Mouse (Mus musculus) heart, embryonic 14.5 days (tissue): ENCODE data around the gene Mab21l1. TPM values are rescaled to one million over a fixed set of nuclear protein-coding genes. Genes with fewer than 3 reads are reported as not detected.

Experiments
- ATAC-seq: fragments of 200-750 bp; cut with Nextera tagmentation; 2 replicates; pipeline ENCODE4 v1.8.0; 2017; ENCODE audit warnings: low read depth, moderate TSS enrichment; ENCODE audit not compliant: insufficient number of reproducible peaks, insufficient read depth, low FRiP score
- H3K27ac ChIP-seq, 2 experiments: fragments of 200-500 bp in 1 of 2; fragments of 300-500 bp in 1 of 2; sonication (generic) in 1 of 2; replicated peaks in 1 of 2; 2 replicates each; pipeline ENCODE4 v1.5.1; 2012 to 2014; ENCODE audit warnings: low read depth in 2 of 2, low read length in 2 of 2, control low read depth in 1 of 2, mild to moderate bottlenecking in 1 of 2, mixed read lengths in 1 of 2; ENCODE audit not compliant: control insufficient read depth in 1 of 2, insufficient read depth in 1 of 2
- H3K27me3 ChIP-seq: fragments of 300-500 bp; sonication (generic); 2 replicates; pipeline ENCODE4 v1.6.1; 2014; ENCODE audit warnings: mild to moderate bottlenecking, low read length, control low read depth; ENCODE audit not compliant: control insufficient read depth, insufficient read depth
- H3K36me3 ChIP-seq: fragments of 300-500 bp; sonication (generic); 2 replicates; pipeline ENCODE4 v1.6.1; 2014; ENCODE audit warnings: mild to moderate bottlenecking, control low read depth, low read length, mixed read lengths; ENCODE audit not compliant: control insufficient read depth, insufficient read depth
- H3K4me1 ChIP-seq, 2 experiments: fragments of 200-500 bp in 1 of 2; fragments of 300-500 bp in 1 of 2; sonication (generic) in 1 of 2; 2 replicates each; pipeline ENCODE4 v1.6.1; 2012 to 2014; ENCODE audit warnings: low read length in 2 of 2, control low read depth in 1 of 2, mixed read lengths in 1 of 2; ENCODE audit not compliant: control insufficient read depth in 2 of 2, insufficient read depth in 2 of 2
- H3K4me2 ChIP-seq: fragments of 300-500 bp; sonication (generic); 2 replicates; pipeline ENCODE4 v1.6.1; 2014; ENCODE audit warnings: mild to moderate bottlenecking, low read length
- H3K4me3 ChIP-seq, 2 experiments: fragments of 200-500 bp in 1 of 2; fragments of 300-500 bp in 1 of 2; sonication (generic) in 1 of 2; 2 replicates each; pipeline ENCODE4 v1.5.1; 2012 to 2014; ENCODE audit warnings: low read length in 2 of 2, mild to moderate bottlenecking in 2 of 2, control low read depth in 1 of 2, low read depth in 1 of 2, moderate library complexity in 1 of 2; ENCODE audit not compliant: control insufficient read depth in 1 of 2, insufficient read depth in 1 of 2
- H3K9ac ChIP-seq: fragments of 300-500 bp; sonication (generic); 2 replicates; pipeline ENCODE4 v1.6.1; 2014; ENCODE audit warnings: mild to moderate bottlenecking, low read length
- H3K9me3 ChIP-seq: fragments of 300-500 bp; sonication (generic); 2 replicates; pipeline ENCODE4 v1.6.1; 2016; ENCODE audit warnings: low read length, control low read depth; ENCODE audit not compliant: control insufficient read depth
- WGBS: fragments of 180-500 bp; shearing (Covaris S2); extraction: QIAGEN DNeasy Blood & Tissue Kit; methylation state at CpG from one replicate; pipeline ENCODE4 v1.1.7; 2014; 5-methylcytosine and 5-hydroxymethylcytosine counted together
- polyA plus RNA-seq: library from polyadenylated mRNA; unstranded; fragments of >200 nt; fragmentation: Nextera tagmentation; extraction: Ambion mirVana; gene quantifications from 2 replicates; pipeline ENCODE4 v1.2.1, GENCODE M21; 2014

The Mab21l1 gene
- polyA plus RNA-seq, 1 experiment from 2014 or later = 1.2 TPM

GRCm38 (mm10) chr3:55751363-55751762, 30.9 kb upstream of the Mab21l1 start:
- Histone ChIP-seq H3K9me3 (no peaks in the 10 kb centered on the region), H3K27me3 (no peaks in the 10 kb centered on the region), H3K4me1 (peaks cover 2 to 14% of the 10 kb centered on the region in 2 experiments; a peak in 3 of 4 replicates), H3K9ac (no peak overlapping the region), H3K27ac (no peak overlapping the region), H3K4me3 (no peak overlapping the region), H3K36me3 (no peaks in the 10 kb centered on the region), H3K4me2 (no peak overlapping the region)
- ATAC-seq = no peak
- WGBS = 79% methylated on average over 5 of the region's 5 CpGs

DNA sequence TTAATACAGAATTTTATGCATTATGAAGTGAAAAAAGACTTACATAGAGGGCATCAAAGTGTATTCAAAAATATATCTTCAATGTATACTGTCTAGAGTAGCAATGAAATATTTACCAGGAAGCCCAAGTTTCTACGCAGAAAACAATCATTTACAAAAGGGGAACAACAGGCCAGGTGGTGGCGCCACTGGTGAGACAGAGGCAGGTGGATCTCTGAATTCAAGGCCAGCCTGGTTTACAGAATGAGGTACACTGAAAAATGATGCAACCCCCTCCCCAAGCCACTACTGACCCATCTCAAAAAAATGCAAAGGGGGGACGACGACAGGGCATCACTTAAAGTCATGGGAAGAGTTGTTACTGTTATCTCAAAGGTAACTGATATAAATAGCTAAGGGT, 29.8 kb upstream of the Mab21l1 start:
- no peak overlapping the region for H3K4me2 ChIP-seq
- H3K27me3 ChIP-seq = no peaks in the 10 kb centered on the region
- no peak overlapping the region for H3K9ac ChIP-seq
- no peaks in the 10 kb centered on the region for H3K9me3 ChIP-seq
- ATAC-seq = no peak
- H3K27ac ChIP-seq = no peak overlapping the region
- no peak overlapping the region for H3K4me3 ChIP-seq
- H3K36me3 ChIP-seq = no peaks in the 10 kb centered on the region
- WGBS = 69% methylated on average over 4 of the region's 4 CpGs
- H3K4me1 ChIP-seq = peaks cover 3 to 18% of the 10 kb centered on the region in 2 experiments; a peak in 3 of 4 replicates

- no peaks in the 10 kb centered on the region for H3K9me3 ChIP-seq
- H3K9ac ChIP-seq = no peak overlapping the region
- WGBS = 90% methylated on average over 6 of the region's 6 CpGs
- H3K4me2 ChIP-seq = no peak overlapping the region
- no peak overlapping the region for H3K4me3 ChIP-seq
- H3K27me3 ChIP-seq = no peaks in the 10 kb centered on the region
- no peak for ATAC-seq
- H3K27ac ChIP-seq = no peak overlapping the region
- no peaks in the 10 kb centered on the region for H3K36me3 ChIP-seq
- H3K4me1 ChIP-seq = peaks cover 3 to 18% of the 10 kb centered on the region in 2 experiments; a peak in 3 of 4 replicates
Measured at GRCm38 (mm10) chr3:55753872-55754271, 28.4 kb upstream of the Mab21l1 start.

DNA sequence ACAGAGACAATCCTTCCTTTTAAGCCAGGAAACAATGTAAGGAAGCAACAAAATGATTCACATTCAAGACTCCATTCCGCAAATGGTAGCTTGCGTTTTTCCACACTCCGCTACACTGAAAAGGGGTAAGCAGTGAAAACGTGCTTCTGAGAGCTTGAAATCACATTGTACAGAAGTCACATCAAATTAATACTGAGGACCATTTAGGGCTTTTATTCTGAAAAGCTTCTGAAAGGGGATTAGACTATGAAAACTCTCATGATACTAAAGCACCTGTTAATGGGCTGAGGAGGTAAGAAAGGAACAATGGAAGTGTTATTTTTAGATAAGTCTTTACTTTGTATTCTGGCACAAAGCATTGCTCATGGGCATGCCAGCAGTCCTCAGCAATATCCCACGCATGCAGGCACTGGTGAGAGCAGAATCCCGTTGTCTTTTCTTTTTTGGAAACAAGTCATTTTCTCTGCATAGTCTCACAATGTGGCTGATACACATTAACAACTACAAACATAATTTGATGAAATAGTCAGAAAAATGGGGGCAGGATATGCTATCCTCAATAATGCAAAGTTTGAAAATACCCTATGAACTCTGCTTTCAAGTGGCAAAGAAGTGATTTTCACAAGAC, 27.2 kb upstream of the Mab21l1 start:
- no peak overlapping the region for H3K27ac ChIP-seq
- no peak overlapping the region for H3K4me2 ChIP-seq
- H3K9me3 ChIP-seq = no peaks in the 10 kb centered on the region
- ATAC-seq = no peak
- H3K4me1 ChIP-seq = peaks cover 3 to 18% of the 10 kb centered on the region in 2 experiments; a peak in 3 of 4 replicates
- no peak overlapping the region for H3K4me3 ChIP-seq
- no peak overlapping the region for H3K9ac ChIP-seq
- H3K36me3 ChIP-seq = no peaks in the 10 kb centered on the region
- H3K27me3 ChIP-seq = no peaks in the 10 kb centered on the region
- WGBS = 68% methylated on average over 6 of the region's 6 CpGs

GRCm38 (mm10) chr3:55755805-55756601, 26.3 kb upstream of the Mab21l1 start:
- H3K4me2 ChIP-seq = no peak overlapping the region
- no peaks in the 10 kb centered on the region for H3K36me3 ChIP-seq
- ATAC-seq = no peak
- H3K9ac ChIP-seq = no peak overlapping the region
- H3K27me3 ChIP-seq = no peaks in the 10 kb centered on the region
- H3K4me3 ChIP-seq = no peak overlapping the region
- peaks cover 3 to 18% of the 10 kb centered on the region in 2 experiments; a peak in 3 of 4 replicates for H3K4me1 ChIP-seq
- no peaks in the 10 kb centered on the region for H3K9me3 ChIP-seq
- H3K27ac ChIP-seq = no peak overlapping the region
- WGBS = 73% methylated on average over 11 of the region's 11 CpGs

GRCm38 (mm10) chr3:55756602-55757190, 25.6 kb upstream of the Mab21l1 start:
- no peak for ATAC-seq
- Histone ChIP-seq H3K4me1 (peaks cover 3 to 18% of the 10 kb centered on the region in 2 experiments; a peak in 3 of 4 replicates), H3K4me2 (no peak overlapping the region), H3K27ac (no peak overlapping the region), H3K27me3 (no peaks in the 10 kb centered on the region), H3K9ac (no peak overlapping the region), H3K9me3 (no peaks in the 10 kb centered on the region), H3K4me3 (no peak overlapping the region), H3K36me3 (no peaks in the 10 kb centered on the region)
- 70% methylated on average over 11 of the region's 11 CpGs for WGBS

DNA sequence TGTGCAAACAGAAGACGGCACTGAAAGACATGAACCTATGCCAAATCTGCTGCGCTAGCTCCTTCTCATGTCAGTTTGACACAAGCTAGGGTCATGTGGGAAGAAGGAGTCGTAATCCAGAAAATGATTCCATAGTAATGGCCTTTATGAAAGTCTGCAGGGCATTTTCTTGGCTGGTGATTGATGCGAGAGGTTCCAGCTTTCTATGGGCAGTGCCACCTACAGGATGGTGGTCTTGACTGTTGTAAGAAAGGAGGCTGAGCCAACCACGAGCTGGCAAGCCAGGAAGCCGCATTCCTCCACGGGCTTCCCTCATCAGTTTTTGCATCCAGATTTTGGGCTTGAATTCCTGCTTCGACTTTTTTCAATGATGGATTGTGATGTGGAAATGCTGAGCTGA, 24.0 kb upstream of the Mab21l1 start:
- no peaks in the 10 kb centered on the region for H3K36me3 ChIP-seq
- no peak overlapping the region for H3K4me3 ChIP-seq
- H3K9me3 ChIP-seq = no peaks in the 10 kb centered on the region
- H3K27me3 ChIP-seq = no peaks in the 10 kb centered on the region
- H3K9ac ChIP-seq = no peak overlapping the region
- 61% methylated on average over 8 of the region's 8 CpGs for WGBS
- ATAC-seq = no peak
- no peak overlapping the region for H3K27ac ChIP-seq
- peaks cover 3 to 18% of the 10 kb centered on the region in 2 experiments; a peak in 3 of 4 replicates for H3K4me1 ChIP-seq
- H3K4me2 ChIP-seq = no peak overlapping the region
